Mouse (Mus musculus) MEL-GATA-1-ER (cell line): ENCODE measurements around the gene Cox4i1.

Experiments used
- DNase-seq: peaks from one replicate; pipeline ENCODE4 v3.0.0-alpha.2; 2012; ENCODE audit warnings: low read depth; ENCODE audit errors: extremely low read depth

Gene Cox4i1

DNA sequence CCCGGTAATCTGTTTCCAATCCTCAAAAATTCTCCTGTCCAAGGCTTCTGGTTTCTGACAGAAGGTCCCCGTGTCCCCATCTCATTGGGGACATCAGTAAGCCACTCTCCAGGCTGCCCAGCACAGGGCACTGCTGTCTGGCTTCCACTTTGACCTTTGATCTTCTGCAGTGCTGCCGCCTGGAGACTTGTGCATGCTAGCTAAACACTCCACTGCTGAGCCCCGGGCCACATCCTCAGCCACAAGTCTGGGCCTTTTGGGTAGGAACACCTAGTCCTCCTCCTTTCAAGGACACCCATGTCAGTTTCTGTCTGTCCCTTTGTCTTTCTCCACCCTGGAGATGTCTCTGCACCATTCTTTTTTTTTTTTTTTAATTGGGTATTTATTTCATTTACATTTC lies 24.9 kb downstream of the Cox4i1 start:
- no peak for DNase-seq

DNA sequence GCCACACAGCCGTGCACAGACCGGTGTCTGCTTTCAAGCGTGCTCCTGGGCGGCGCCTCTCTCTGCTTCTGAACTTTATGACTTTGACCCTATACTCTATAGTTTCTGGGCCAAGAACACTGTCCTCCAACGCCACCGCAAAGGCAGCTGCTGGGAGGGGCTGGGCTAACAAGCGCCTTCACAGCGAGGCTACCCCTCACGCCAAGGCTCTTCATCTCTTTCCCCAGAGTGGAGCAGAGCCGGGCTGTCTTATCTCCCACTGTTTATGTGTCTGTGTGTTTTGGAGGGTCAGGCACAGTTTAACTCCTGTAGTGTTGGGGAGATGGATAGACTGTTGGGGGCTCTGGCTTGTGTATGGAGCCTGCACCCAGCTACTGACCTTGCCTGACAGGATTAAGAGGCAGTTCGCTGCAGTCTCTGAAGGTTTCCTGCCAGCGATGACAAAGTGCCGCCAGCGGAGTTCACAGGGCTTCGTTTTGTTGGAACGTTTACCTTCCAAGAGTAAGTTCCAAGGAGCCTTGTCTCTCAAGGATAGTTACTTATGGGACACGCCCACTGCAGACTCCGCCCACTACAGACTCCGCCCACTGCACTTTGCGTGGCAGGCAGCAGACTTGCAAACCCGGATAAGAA lies 26.0 kb downstream of the Cox4i1 start:
- no peak for DNase-seq

DNA sequence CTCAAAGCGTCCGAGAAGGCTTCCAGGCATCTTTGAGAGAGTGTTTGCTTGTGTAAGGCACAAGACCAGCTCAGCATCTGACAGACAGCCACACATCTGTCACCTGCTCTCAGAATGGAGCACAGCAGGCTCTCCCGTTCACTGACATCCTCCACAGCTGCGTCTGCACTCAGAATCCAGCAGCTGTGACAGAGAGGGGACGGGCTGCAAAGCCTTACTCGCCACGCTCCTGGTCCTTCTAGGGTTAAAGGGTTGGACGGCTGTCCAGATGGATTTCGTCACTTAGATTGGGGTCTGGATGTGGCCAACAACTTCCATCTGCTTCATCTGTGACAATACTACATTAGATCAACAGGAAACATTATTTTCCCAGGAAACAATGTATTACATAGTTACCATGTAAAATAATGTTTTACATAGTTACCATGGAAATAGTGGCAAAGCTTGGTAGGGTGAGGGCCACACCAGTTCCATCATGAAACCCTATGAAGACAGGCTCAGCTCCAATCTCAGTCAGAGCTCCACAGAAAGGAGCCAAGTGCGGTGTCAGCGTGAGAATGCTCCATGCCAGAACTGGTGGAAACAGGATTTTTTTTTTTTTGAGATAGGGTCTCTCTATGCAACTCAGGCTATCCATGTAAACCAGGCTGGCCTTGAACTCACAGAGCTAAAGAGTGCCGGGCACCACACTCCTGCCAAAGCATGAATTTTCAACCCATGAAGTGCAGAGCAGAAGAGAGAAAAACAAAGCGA lies 28.6 kb downstream of the Cox4i1 start:
- no peak for DNase-seq

DNA sequence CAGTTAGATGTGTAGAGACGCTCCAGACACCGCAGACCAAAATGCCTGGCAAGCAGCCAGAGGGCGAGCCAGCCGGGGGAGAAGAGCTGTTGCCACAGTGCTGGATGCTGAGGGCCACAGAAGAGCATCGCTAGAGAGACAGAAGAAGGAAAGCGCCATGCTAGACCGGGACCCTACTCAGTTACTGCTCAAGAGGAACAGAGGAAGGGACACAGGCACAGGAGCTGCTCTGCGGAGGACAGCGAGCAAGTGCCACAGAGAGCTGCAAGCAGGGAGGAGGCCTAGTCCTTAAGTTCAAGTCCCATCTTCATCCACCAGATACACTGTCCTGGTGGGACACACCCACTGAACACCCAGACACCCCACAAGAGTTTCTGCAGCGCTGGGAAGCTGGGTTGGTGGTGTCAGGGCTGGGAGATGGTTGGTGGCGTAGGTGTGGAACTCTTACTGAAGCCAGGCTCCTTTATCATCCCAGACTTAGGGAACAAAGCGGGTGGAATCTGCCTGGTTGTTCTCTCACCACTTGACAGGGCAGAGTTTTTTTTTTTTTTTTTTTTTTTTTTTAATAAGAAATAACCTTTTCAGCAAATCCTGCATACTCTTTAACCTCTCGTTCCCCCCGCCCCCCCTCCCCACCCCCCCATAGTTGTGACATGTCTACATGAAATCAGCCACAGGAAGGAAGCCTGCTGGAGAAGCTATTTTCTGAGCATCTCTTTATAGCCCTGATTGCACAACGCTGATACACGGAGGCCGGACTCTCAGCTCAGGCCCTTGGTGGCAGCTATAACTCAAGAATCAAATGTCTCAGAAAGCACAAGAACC lies 29.3 kb downstream of the Cox4i1 start:
- DNase-seq: no peak

DNA sequence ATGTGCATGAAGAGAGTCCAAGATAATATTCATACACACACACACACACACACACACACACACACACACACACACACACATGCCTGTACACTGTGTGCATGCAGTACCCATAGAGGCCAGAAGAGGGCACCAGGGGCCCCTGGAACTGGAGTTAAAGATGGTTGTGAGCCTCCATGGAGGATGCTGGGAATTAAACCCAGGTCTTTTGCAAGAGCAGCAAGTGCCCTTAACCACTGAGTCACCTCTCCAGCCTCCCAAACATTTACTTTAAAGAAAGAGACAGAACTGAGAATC lies 29.9 kb downstream of the Cox4i1 start:
- no peak for DNase-seq

DNA sequence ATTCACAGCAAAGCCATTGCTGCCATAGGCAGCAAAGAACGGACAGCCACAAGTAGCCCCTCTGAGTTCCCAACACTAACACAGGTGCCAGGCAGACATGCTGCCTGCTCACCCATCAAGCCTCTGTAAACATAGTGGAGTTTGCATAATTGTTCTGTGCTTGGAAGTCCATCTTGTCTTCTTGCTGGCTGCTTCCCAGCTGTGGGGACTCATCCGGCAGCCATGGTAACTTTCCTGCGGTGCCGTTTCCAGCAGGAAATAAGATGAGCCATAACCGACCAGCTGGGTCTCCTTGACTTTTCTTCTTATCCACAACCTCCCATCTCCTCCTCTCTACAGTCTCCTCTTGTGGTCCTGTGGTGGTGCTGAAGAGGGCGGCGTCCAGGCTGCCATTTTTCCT lies 30.4 kb downstream of the Cox4i1 start:
- no peak for DNase-seq

DNA sequence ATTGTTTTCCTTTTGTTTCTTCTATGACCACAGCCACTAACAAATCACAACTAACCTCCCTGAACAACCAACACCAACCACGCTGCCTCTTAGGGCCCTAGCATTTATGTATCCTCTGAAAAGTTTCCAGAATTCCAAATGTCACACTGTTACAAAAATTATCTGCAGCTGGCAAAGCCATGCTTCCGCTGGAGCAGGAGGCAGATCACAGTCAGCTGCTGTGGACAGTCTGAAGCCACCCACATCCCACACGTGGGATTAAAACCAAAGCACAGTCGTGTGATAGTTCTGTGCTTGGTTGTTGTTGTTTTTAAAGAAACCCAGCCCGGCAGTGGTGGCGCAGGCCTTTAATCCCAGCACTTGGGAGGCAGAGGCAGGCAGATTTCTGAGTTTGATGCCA lies 31.1 kb downstream of the Cox4i1 start:
- DNase-seq: no peak

DNA sequence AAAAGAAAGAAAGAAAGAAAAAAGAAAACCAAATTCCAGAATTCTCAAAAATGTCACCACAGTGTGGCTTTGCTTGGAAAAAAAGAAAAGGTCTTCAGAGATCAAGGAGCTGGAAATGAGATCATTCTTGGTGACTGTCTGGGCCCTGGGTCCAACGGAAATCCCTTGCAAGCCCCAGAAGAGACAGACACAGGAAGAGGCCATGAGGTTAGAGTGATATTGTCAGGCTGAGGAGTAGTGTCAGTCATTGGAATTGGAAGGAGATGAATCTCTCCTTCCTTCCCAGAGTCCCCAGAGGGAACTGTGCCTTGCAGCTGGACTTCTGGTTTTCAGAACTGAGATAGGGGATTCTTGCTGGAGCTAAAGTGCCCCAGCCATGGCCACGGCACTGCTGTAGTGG lies 31.5 kb downstream of the Cox4i1 start:
- no peak for DNase-seq

DNA sequence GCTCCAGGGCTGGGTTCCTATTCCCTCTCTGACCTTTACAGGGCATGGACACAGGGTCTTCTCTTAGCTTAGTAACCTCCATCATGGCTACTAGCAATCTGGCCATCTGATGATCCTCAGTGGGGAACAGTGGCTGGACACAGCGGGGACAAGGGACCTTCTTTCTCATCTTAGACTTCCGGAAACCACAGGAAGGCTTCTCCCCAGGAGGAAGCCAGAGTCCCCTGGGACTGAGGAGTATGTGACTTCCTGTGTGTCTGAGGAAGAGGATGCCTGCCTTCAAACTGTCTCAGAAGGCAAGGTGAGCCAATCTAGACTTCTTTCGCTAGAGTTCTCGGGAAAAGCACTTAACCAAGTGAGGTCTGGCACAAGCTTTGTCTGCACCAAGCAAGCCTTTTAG lies 32.0 kb downstream of the Cox4i1 start:
- no peak for DNase-seq

DNA sequence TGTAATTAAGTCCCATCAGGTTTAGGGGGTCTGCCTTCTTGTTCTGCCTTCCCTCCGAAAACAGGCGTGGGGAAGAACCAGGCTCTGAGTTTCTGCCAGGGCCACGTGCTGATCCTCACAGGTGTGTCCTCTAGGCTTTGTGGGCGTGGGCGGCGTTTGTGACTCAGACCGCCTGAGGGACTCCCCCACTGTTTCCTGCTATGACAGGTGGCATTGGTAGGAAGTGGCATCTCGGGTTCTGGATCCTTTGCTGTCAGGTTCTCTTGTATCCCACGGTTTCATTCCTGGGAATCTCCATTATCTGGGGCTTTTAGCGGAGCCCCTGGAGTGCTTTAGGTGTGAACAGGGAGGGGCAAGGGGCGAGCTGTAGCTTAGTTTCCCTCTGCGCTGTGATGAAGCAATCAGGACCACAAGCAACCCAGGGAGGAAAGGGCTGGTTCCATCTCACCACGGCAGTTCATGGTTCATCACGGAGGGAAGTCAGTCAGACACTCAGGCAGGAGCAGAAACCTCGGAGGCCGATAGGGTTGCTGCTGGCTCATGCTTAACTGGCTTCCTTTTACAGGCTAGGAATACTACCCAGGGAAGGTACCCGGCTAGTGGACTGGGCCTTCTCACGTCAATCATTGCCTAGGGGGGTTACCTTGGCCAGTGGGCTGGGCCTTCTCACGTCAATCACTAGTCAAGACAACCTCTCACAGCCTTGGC lies 33.9 kb downstream of the Cox4i1 start:
- DNase-seq: no peak

DNA sequence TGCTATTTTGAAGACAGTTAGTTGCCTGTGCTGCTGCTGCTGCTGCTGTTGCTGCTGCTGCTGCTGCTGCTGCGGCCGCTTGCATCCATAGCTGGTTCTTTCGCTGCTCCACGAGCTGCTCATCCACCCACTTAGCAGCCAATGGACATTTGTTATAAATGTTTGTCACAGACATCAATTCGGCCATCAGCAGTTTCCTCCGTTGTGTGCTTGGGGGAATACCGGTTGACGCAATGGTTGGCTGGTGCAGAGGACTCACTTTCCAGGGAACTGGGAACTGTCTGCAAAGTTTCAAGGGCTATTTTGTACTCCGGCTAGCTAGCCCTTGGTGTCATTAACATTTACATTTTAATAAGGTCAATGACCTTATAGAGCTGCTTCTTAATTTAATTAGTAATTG lies 36.2 kb downstream of the Cox4i1 start:
- no peak for DNase-seq

DNA sequence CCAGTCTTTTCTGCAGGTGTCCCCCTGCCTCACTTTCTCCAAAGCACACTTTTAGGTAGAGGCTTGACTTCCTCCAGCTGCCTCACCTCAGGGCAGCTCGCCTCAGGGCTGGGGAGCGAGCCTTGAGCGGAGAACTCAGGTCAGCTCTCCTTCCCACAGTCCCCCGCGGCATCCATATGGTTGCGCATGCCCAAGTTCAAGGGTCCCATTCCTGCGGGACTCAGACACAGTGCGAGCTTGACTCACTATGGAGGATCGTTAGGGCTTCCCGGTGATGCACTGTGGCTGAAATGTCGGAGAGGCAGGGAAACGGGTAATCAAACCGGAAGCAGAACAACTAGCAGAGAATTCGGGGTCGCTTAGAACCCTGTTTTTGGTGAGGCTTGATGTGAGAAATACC lies 37.1 kb downstream of the Cox4i1 start:
- DNase-seq: no peak

DNA sequence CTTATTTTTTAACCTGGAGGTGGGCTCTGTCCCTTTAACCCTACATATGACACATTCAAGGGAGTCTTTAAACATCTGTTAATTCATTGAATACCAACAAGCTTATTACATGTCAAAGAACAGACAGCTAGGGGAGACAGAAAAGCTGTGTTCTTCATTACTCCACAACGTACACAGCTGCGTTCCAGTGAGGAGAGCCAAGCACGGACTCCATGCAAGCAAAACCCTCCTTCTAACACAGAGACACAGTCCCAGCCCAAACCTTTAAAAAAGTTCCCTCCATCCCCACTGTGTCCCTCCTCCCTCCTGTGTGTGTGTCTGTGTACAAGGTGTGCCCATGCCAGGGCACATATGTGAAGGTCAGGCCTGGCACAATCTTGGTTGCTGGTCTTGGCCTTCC lies 38.2 kb downstream of the Cox4i1 start:
- no peak for DNase-seq

DNA sequence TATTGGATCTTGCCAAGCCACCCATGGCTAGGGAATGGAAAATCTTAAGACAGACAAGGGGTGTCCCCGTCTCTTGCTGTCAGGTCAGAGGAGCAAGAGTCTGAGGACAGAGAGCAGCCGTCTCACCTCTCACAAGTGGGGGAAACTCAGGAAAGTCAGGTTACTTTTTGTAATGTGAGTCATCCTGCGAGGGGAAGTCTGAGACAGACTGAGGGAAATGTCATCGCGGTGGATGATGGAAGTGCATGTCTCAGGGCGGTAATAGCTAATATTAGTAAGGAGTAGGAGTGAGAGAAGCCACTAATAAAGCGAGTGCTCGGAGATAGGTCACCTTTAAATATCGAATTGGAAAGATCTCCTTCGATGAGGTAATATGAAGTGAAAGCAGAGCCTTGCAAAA lies 41.2 kb downstream of the Cox4i1 start:
- no peak for DNase-seq

DNA sequence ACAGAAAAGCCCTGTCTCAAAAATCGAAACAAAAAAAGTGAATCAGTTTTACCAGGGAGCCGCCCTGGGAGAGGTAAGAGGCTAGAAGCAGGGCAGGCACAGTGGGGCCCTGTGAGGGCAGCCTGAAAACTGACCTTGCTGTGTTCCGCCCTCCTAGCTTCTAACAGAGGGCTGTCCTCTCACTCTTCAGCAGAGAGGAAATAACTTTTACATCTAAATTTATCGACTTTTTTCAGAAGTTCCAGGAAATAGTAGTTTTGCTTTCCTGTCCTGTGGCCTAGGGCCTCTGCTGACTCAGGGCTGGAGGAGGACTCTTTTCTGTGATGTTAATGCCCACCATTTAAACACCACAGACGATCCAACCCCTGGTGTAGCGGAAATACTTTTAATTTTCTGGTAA lies 47.2 kb downstream of the Cox4i1 start:
- no peak for DNase-seq

DNA sequence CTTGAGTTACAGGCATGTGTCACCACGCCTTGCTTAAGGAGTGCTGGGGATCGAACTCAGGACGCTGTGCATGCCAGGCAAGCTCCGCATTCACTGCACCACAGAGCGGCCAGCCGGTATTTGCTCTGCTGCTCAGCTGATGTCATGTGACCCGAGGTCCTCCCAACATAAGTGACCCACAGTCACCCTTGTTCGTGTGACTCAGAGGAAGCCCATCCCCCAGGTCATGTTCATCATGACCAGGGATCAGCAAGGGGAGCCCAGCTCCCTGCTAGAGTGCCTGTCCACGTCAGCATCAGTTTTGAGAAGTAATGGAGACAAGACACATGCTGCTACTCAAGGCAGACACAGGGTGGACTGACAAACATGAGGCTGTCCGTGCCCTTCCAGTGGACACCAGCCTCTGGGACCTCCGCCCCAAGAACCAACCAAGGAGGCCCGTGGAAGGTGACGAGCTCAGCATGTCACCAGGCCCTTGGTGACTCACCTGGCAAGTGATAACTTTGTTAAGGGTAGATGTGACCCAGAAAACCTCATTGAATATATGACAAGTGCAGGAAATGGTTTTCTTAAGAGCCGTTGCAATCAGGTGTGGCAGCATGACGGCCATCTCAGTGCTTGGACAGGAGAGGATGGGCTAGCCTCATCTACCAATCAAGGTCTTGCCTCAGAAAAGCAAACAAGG lies 48.1 kb downstream of the Cox4i1 start:
- DNase-seq: no peak

DNA sequence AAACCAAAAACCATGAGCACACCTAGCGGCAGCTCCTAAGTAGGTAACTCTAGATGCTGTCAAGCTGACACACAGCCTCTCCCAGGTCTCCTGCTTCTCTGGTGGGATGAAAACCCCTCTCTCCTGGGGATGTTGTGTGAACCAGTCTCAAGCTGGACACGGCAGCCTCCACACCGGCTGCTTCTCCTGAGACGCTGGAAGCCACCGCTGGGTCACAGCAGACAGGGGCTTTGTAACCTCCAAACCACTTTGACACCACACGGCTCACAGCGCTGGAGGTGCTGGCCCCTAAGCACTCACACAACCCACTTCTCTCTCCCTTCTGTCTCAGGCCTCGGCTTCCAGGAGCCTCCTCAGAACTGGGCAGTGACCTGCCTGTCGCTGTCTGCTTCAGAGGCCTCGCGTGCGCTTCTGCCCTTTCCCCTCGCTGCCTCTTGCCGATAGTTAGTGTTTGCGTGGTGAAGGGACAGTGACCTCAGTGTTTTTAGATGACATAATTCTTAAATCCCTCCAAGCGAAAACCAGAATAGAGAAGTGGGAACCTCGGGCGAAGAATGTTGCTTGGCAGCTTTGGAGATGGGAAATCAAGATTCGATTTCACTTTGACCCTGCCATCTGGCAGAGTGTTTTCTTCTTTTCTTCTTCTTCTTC lies 51.7 kb downstream of the Cox4i1 start:
- no peak for DNase-seq

DNA sequence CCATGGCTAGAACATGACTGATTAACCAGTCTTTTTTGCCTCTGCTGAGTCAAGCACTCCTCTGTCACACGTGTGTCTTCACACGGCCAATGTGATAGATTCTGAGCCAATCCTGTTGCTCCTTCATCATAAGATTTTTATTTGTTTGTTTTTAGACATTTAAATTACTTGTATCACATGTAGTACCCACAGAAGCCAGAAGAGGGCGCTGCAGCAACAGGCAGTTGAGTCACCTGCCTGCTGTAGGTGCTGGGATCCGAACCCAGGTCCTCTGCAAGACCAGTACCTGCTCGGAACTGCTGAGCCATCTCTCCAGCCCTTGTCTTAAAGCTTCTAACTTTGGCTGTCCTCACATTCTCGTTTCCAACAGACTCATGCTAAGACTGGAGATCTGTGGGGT lies 55.0 kb downstream of the Cox4i1 start:
- DNase-seq: no peak
